Mouse (Mus musculus): ENCODE measurements around the gene Flnc. TPM values are rescaled to one million over a fixed set of nuclear protein-coding genes. Genes with fewer than 3 reads are reported as not detected.

The Flnc gene
- polyA plus RNA-seq, 1 experiment from 2014 or later, result 11.3 TPM

DNA sequence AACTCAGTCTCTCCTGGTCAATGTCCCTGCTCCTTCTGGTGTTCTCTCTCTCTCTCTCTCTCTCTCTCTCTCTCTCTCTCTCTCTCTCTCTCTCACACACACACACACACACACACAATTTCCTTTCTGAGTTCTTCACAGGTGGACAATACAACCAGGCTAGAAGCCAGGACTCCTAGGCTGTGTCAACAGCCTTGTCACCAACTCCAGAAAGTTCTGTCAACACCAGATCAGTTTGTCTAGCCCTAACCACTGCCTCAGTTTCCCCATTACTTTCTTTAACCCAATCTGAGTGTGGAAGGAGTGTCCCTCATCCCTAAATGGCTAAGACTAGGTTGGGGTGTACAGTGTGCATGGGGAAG lies 399 bp upstream of the Flnc start:
- no peak for ATAC-seq (ENCODE audit: insufficient number of reproducible peaks, insufficient read depth, low FRiP score, low TSS enrichment, low read depth)
- Histone ChIP-seq H3K9me3 (no peaks in the 10 kb centered on the region), H3K27me3 (peaks cover 36% of the 10 kb centered on the region), H3K4me2 (peak overlapping the region; percentile 86), H3K4me1 (peaks cover 65% of the 10 kb centered on the region), H3K27ac (no peak overlapping the region), H3K4me3 (peak overlapping the region; percentile 60), H3K9ac (peak overlapping the region; percentile 79), H3K36me3 (no peaks in the 10 kb centered on the region)

DNA sequence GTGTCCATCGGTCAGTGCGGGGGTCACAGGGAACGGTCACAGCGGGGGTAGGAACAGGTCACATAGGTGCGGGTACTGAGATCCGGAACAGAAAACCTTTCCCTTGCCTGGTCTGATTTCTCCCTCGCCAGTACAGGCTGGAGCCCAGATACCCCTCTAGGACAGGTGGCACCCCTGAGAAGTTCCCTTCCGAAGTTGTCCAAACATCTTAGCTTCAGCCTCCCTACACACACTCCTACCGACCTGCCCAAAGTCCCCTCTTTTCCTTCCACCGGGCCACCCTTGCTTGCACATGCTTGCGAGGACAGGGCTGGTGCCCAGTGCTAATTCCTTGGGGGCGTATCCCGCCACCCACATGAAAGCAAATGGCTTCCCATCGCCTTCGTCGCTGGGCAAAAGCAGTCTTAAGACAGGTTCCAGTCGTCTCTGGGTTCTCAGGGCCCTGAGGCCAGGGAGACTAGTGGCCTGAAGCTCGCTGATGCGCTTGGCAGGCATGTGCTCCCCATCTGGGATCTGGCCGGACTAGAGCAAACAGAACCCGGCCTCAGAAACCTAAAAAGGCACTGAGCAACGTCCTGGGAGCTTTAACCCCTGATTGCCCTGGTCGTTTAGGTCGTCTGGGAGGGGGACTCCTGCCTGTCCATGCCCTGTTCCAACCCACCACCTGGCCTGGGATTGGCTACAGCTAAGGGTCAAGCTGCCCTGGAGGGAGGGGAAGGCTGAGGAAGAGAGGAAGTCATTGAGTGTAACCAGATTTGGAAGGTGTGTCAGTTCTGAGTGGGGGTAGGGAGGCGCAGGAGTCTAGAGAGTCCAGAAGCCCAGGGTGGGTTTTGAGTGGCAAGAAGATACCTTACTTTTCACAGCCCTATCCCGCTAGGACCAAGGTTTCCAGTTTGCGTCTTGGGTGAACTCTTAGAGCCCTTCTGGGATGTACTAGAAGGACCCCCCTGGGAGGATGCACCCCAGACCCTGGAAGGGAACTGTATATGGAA lies 1.0 kb downstream of the Flnc start:
- Histone ChIP-seq H3K4me3 (peak overlapping the region; percentile 60), H3K27me3 (peaks cover 37% of the 10 kb centered on the region), H3K27ac (peak overlapping the region; percentile 88), H3K4me1 (peaks cover 65% of the 10 kb centered on the region), H3K36me3 (peaks cover 11% of the 10 kb centered on the region), H3K4me2 (peak overlapping the region; percentile 86), H3K9ac (peak overlapping the region; percentile 79), H3K9me3 (no peaks in the 10 kb centered on the region)
- no peak for ATAC-seq (ENCODE audit: insufficient number of reproducible peaks, insufficient read depth, low FRiP score, low TSS enrichment, low read depth)
- 6% methylated on average over 27 of the region's 27 CpGs for WGBS

GRCm38 (mm10) chr6:29434911-29435691 lies 2.0 kb downstream of the Flnc start:
- Histone ChIP-seq H3K4me3 (peak overlapping the region; percentile 60), H3K9me3 (no peaks in the 10 kb centered on the region), H3K27ac (peak overlapping the region; percentile 88), H3K9ac (peak overlapping the region; percentile 79), H3K4me1 (peaks cover 65% of the 10 kb centered on the region), H3K27me3 (peaks cover 39% of the 10 kb centered on the region), H3K36me3 (peaks cover 21% of the 10 kb centered on the region), H3K4me2 (peak overlapping the region; percentile 86)
- WGBS, result 5% methylated on average over 13 of the region's 13 CpGs
- ATAC-seq (ENCODE audit: insufficient number of reproducible peaks, insufficient read depth, low FRiP score, low TSS enrichment, low read depth), result peak; percentile 18; the same call in 1 of the 2 replicates

DNA sequence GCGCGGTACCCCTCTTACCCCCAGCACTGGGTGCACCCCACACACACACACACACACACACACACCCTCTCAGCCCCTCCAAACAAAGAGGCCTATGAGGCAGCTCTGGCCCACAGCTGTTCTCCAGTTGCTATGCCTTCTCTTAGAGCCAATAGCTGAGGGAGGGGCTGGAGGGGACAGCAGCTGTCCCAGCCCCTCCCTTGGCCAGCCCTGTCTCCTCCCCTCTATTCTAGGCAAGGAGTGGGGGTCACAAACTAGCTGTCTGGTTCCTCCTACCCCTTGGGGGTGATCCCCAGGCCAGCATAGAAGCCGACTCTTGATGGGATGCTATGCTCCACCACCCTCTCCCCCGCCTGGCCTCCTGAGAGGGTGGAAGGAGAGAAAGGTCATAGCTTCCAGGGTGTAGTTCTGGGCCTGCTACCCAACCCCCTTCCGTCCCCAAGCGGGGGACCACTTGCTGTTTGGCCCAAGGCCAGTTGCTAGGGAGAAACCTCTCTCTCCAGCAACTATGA lies 2.9 kb downstream of the Flnc start:
- Histone ChIP-seq H3K9ac (peak overlapping the region; percentile 79), H3K36me3 (peaks cover 30% of the 10 kb centered on the region), H3K27ac (peak overlapping the region; percentile 88), H3K4me2 (peak overlapping the region; percentile 86), H3K4me3 (peak overlapping the region; percentile 60), H3K4me1 (peaks cover 59% of the 10 kb centered on the region), H3K9me3 (no peaks in the 10 kb centered on the region), H3K27me3 (peaks cover 35% of the 10 kb centered on the region)
- ATAC-seq (ENCODE audit: insufficient number of reproducible peaks, insufficient read depth, low FRiP score, low TSS enrichment, low read depth), result peak; percentile 50; the same call in 1 of the 2 replicates
- WGBS, result 13% methylated on average over 6 of the region's 6 CpGs

GRCm38 (mm10) chr6:29436461-29436934 lies 3.4 kb downstream of the Flnc start:
- Histone ChIP-seq H3K4me3 (peak overlapping the region; percentile 60), H3K9ac (peak overlapping the region; percentile 79), H3K9me3 (no peaks in the 10 kb centered on the region), H3K4me2 (peak overlapping the region; percentile 86), H3K27ac (peak overlapping the region; percentile 88), H3K4me1 (peaks cover 54% of the 10 kb centered on the region), H3K36me3 (peaks cover 33% of the 10 kb centered on the region), H3K27me3 (peaks cover 34% of the 10 kb centered on the region)
- ATAC-seq (ENCODE audit: insufficient number of reproducible peaks, insufficient read depth, low FRiP score, low TSS enrichment, low read depth), result no peak
- whole genome bisulfite sequencing, result 6% methylated on average over 11 of the region's 11 CpGs

DNA sequence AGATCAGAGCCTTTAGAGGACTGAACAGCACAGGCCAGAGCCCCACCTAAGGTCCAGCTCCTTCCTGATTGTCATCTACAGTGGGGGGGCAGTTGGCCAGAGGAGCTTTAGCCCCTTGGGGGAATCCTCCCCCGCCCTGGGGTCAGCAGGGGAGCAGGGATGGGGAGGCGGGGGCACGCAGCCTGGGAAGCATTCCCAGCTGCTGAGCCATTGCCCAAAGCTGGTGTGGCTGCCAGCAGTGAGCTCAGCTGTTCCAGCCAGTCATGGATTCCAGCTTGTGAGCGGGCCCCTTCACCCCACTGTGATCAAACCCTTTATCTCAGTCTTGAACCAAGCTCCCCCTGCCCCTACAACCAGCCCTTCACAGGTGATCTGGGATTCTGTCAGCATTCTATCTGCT lies 6.2 kb downstream of the Flnc start:
- peaks cover 8% of the 10 kb centered on the region for H3K27me3 ChIP-seq
- H3K36me3 ChIP-seq, result peaks cover 60% of the 10 kb centered on the region
- WGBS, result 83% methylated on average over 4 of the region's 4 CpGs
- no peak overlapping the region for H3K4me2 ChIP-seq
- H3K9ac ChIP-seq, result no peak overlapping the region
- no peak for ATAC-seq (ENCODE audit: insufficient number of reproducible peaks, insufficient read depth, low FRiP score, low TSS enrichment, low read depth)
- H3K27ac ChIP-seq, result no peak overlapping the region
- H3K4me1 ChIP-seq, result peaks cover 31% of the 10 kb centered on the region
- no peak overlapping the region for H3K4me3 ChIP-seq
- no peaks in the 10 kb centered on the region for H3K9me3 ChIP-seq

DNA sequence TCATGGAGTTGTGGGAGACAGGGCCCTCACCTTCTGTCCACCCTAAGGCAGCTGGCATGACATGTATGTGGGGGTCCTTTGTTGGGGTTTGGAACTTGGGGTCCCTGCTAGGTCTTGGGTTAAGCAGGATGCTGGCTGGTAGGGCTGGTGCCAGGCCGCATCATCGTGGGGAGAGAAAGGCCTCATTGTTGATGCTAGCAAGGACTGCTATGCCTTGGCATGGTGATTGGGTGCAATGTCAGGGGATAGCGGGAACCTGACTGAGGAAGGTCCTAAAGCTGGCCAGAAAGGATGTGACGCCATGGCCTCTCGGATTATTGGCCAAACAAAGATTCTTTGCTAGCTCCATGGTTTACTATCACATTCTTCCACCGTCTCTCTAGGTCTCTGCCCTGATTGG lies 6.7 kb downstream of the Flnc start:
- no peaks in the 10 kb centered on the region for H3K9me3 ChIP-seq
- ATAC-seq (ENCODE audit: insufficient number of reproducible peaks, insufficient read depth, low FRiP score, low TSS enrichment, low read depth), result no peak
- H3K27me3 ChIP-seq, result 0 out of 2 replicates have a peak, but pooled peaks cover 3% of the 10 kb centered on the region
- H3K4me2 ChIP-seq, result no peak overlapping the region
- H3K4me3 ChIP-seq, result no peak overlapping the region
- no peak overlapping the region for H3K27ac ChIP-seq
- peaks cover 26% of the 10 kb centered on the region for H3K4me1 ChIP-seq
- 92% methylated on average over 6 of the region's 6 CpGs for WGBS
- H3K36me3 ChIP-seq, result peaks cover 64% of the 10 kb centered on the region
- H3K9ac ChIP-seq, result no peak overlapping the region

DNA sequence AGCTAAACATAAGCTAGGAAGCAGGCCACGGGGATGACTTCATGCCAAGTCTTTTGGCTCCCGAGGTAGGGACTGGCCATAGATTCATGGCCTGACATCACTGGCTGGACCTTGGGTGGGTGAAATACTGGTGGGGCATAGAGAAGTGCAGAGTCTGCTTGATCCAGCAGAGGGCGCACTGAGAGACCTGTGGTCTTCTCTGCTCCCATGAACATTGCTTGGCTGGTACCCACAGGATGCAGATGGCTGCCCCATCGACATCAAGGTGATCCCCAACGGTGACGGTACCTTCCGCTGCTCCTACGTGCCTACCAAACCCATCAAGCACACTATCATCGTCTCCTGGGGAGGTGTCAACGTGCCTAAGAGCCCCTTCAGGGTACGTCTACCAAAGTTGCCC lies 11.7 kb downstream of the Flnc start:
- no peaks in the 10 kb centered on the region for H3K4me1 ChIP-seq
- H3K9ac ChIP-seq, result no peak overlapping the region
- no peak for ATAC-seq (ENCODE audit: insufficient number of reproducible peaks, insufficient read depth, low FRiP score, low TSS enrichment, low read depth)
- no peak overlapping the region for H3K4me2 ChIP-seq
- 71% methylated on average over 11 of the region's 11 CpGs for WGBS
- H3K36me3 ChIP-seq, result peaks cover 94% of the 10 kb centered on the region
- no peak overlapping the region for H3K4me3 ChIP-seq
- no peaks in the 10 kb centered on the region for H3K27me3 ChIP-seq
- H3K27ac ChIP-seq, result no peak overlapping the region
- no peaks in the 10 kb centered on the region for H3K9me3 ChIP-seq

- Histone ChIP-seq H3K27me3 (no peaks in the 10 kb centered on the region), H3K36me3 (peaks cover 90% of the 10 kb centered on the region), H3K9me3 (no peaks in the 10 kb centered on the region), H3K9ac (no peak overlapping the region), H3K4me2 (no peak overlapping the region), H3K4me3 (no peak overlapping the region), H3K4me1 (no peaks in the 10 kb centered on the region), H3K27ac (no peak overlapping the region)
- 87% methylated on average over 7 of the region's 7 CpGs for WGBS
- no peak for ATAC-seq (ENCODE audit: insufficient number of reproducible peaks, insufficient read depth, low FRiP score, low TSS enrichment, low read depth)
Observed at GRCm38 (mm10) chr6:29445354-29445753, 12.3 kb downstream of the Flnc start.

- 34% methylated on average over 4 of the region's 4 CpGs for WGBS
Observed at GRCm38 (mm10) chr6:29449858-29450257, 16.8 kb downstream of the Flnc start.

DNA sequence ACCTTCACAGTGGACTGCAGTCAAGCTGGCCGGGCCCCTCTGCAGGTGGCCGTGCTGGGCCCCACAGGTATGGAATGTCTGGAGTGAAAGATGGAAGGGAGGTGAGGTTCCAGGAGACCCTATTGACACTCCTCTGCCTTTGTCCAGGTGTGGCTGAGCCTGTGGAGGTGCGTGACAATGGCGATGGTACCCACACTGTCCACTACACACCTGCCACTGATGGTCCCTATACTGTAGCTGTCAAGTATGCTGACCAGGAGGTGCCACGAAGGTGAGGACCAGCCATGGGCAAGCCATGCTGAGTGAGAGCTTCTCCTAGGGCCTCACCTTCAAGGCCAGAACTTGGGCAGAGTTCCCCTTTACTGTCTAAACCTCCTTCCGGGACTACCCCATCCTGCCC lies 17.6 kb downstream of the Flnc start:
- H3K27ac ChIP-seq, result no peak overlapping the region

More at GRCm38 (mm10) chr6:29449858-29450257, 16.8 kb downstream of the Flnc start:
- Histone ChIP-seq H3K4me1 (no peaks in the 10 kb centered on the region), H3K27me3 (no peaks in the 10 kb centered on the region), H3K9ac (no peak overlapping the region), H3K36me3 (peaks cover 91% of the 10 kb centered on the region), H3K27ac (no peak overlapping the region), H3K4me3 (no peak overlapping the region), H3K4me2 (no peak overlapping the region), H3K9me3 (no peaks in the 10 kb centered on the region)
- no peak for ATAC-seq (ENCODE audit: insufficient number of reproducible peaks, insufficient read depth, low FRiP score, low TSS enrichment, low read depth)

More for the DNA sequence above, 17.6 kb downstream of the Flnc start:
- WGBS, result 93% methylated on average over 6 of the region's 6 CpGs
- H3K9ac ChIP-seq, result no peak overlapping the region
- H3K4me3 ChIP-seq, result no peak overlapping the region
- peaks cover 91% of the 10 kb centered on the region for H3K36me3 ChIP-seq
- no peaks in the 10 kb centered on the region for H3K9me3 ChIP-seq
- no peaks in the 10 kb centered on the region for H3K4me1 ChIP-seq
- ATAC-seq (ENCODE audit: insufficient number of reproducible peaks, insufficient read depth, low FRiP score, low TSS enrichment, low read depth), result no peak
- H3K27me3 ChIP-seq, result no peaks in the 10 kb centered on the region
- no peak overlapping the region for H3K4me2 ChIP-seq
